Mouse (Mus musculus) heart, embryonic 14.5 days (tissue): ENCODE measurements at regions not wholly inside any gene's neighbourhood (a gene's known extent, or its start where the extent isn't known, plus 50 kb on each side); places are given as distances from the start of the nearest gene placed in this dataset.

Source experiments
- ATAC-seq: fragments of 200-750 bp; cut with Nextera tagmentation; 2 replicates; pipeline ENCODE4 v1.8.0; 2017; ENCODE audit warnings: low read depth, moderate TSS enrichment; ENCODE audit not compliant: insufficient number of reproducible peaks, insufficient read depth, low FRiP score
- H3K27ac ChIP-seq, 2 experiments: fragments of 200-500 bp in 1 of 2; fragments of 300-500 bp in 1 of 2; sonication (generic) in 1 of 2; replicated peaks in 1 of 2; 2 replicates each; pipeline ENCODE4 v1.5.1; 2012 to 2014; ENCODE audit warnings: low read depth in 2 of 2, low read length in 2 of 2, control low read depth in 1 of 2, mild to moderate bottlenecking in 1 of 2, mixed read lengths in 1 of 2; ENCODE audit not compliant: control insufficient read depth in 1 of 2, insufficient read depth in 1 of 2
- H3K27me3 ChIP-seq: fragments of 300-500 bp; sonication (generic); 2 replicates; pipeline ENCODE4 v1.6.1; 2014; ENCODE audit warnings: mild to moderate bottlenecking, low read length, control low read depth; ENCODE audit not compliant: control insufficient read depth, insufficient read depth
- H3K36me3 ChIP-seq: fragments of 300-500 bp; sonication (generic); 2 replicates; pipeline ENCODE4 v1.6.1; 2014; ENCODE audit warnings: mild to moderate bottlenecking, control low read depth, low read length, mixed read lengths; ENCODE audit not compliant: control insufficient read depth, insufficient read depth
- H3K4me1 ChIP-seq, 2 experiments: fragments of 200-500 bp in 1 of 2; fragments of 300-500 bp in 1 of 2; sonication (generic) in 1 of 2; 2 replicates each; pipeline ENCODE4 v1.6.1; 2012 to 2014; ENCODE audit warnings: low read length in 2 of 2, control low read depth in 1 of 2, mixed read lengths in 1 of 2; ENCODE audit not compliant: control insufficient read depth in 2 of 2, insufficient read depth in 2 of 2
- H3K4me2 ChIP-seq: fragments of 300-500 bp; sonication (generic); 2 replicates; pipeline ENCODE4 v1.6.1; 2014; ENCODE audit warnings: mild to moderate bottlenecking, low read length
- H3K4me3 ChIP-seq, 2 experiments: fragments of 200-500 bp in 1 of 2; fragments of 300-500 bp in 1 of 2; sonication (generic) in 1 of 2; 2 replicates each; pipeline ENCODE4 v1.5.1; 2012 to 2014; ENCODE audit warnings: low read length in 2 of 2, mild to moderate bottlenecking in 2 of 2, control low read depth in 1 of 2, low read depth in 1 of 2, moderate library complexity in 1 of 2; ENCODE audit not compliant: control insufficient read depth in 1 of 2, insufficient read depth in 1 of 2
- H3K9ac ChIP-seq: fragments of 300-500 bp; sonication (generic); 2 replicates; pipeline ENCODE4 v1.6.1; 2014; ENCODE audit warnings: mild to moderate bottlenecking, low read length
- H3K9me3 ChIP-seq: fragments of 300-500 bp; sonication (generic); 2 replicates; pipeline ENCODE4 v1.6.1; 2016; ENCODE audit warnings: low read length, control low read depth; ENCODE audit not compliant: control insufficient read depth
- WGBS: fragments of 180-500 bp; shearing (Covaris S2); extraction: QIAGEN DNeasy Blood & Tissue Kit; methylation state at CpG from one replicate; pipeline ENCODE4 v1.1.7; 2014; 5-methylcytosine and 5-hydroxymethylcytosine counted together

- H3K9me3 ChIP-seq: no peaks in the 10 kb centered on the region
- no peak overlapping the region for H3K4me2 ChIP-seq
- H3K4me3 ChIP-seq: no peak overlapping the region
- no peaks in the 10 kb centered on the region for H3K36me3 ChIP-seq
- H3K4me1 ChIP-seq: peaks cover 13 to 23% of the 10 kb centered on the region in 2 experiments; a peak in 3 of 4 replicates
- peaks cover 24% of the 10 kb centered on the region for H3K27me3 ChIP-seq
- WGBS: 26% methylated on average over 14 of the region's 14 CpGs
- no peak for ATAC-seq
- H3K9ac ChIP-seq: no peak overlapping the region
- H3K27ac ChIP-seq: no peak overlapping the region
Observed at GRCm38 (mm10) chr13:51919171-51919793, 72.8 kb downstream of the Gadd45g start.

- Histone ChIP-seq H3K9me3 (no peaks in the 10 kb centered on the region), H3K27ac (no peak overlapping the region), H3K27me3 (peaks cover 24% of the 10 kb centered on the region), H3K9ac (no peak overlapping the region), H3K4me1 (peaks cover 13 to 23% of the 10 kb centered on the region in 2 experiments; a peak in 3 of 4 replicates), H3K4me3 (no peak overlapping the region), H3K36me3 (no peaks in the 10 kb centered on the region), H3K4me2 (no peak overlapping the region)
- 80% methylated on average over 3 of the region's 3 CpGs for WGBS
- ATAC-seq: no peak
Observed at GRCm38 (mm10) chr13:51919937-51920336, 73.5 kb downstream of the Gadd45g start.

- H3K9me3 ChIP-seq: no peaks in the 10 kb centered on the region
- no peak overlapping the region for H3K4me3 ChIP-seq
- no peak for ATAC-seq
- H3K9ac ChIP-seq: no peak overlapping the region
- WGBS: 49% methylated on average over 15 of the region's 15 CpGs
- H3K36me3 ChIP-seq: no peaks in the 10 kb centered on the region
- no peak overlapping the region for H3K4me2 ChIP-seq
- H3K27me3 ChIP-seq: peaks cover 24% of the 10 kb centered on the region
- no peak overlapping the region for H3K27ac ChIP-seq
- peaks cover 13 to 23% of the 10 kb centered on the region in 2 experiments; a peak in 3 of 4 replicates for H3K4me1 ChIP-seq
Observed at GRCm38 (mm10) chr13:51920511-51921351, 74.3 kb downstream of the Gadd45g start.

GRCm38 (mm10) chr13:51921550-51921949, 75.1 kb downstream of the Gadd45g start:
- H3K9me3 ChIP-seq: no peaks in the 10 kb centered on the region
- no peak for ATAC-seq
- peaks cover 13 to 23% of the 10 kb centered on the region in 2 experiments; a peak in 3 of 4 replicates for H3K4me1 ChIP-seq
- no peaks in the 10 kb centered on the region for H3K36me3 ChIP-seq
- no peak overlapping the region for H3K9ac ChIP-seq
- no peak overlapping the region for H3K4me3 ChIP-seq
- 64% methylated on average over 5 of the region's 5 CpGs for WGBS
- no peak overlapping the region for H3K27ac ChIP-seq
- H3K4me2 ChIP-seq: no peak overlapping the region
- peaks cover 24% of the 10 kb centered on the region for H3K27me3 ChIP-seq

GRCm38 (mm10) chr13:51926764-51927163, 80.3 kb downstream of the Gadd45g start:
- H3K4me3 ChIP-seq: no peak overlapping the region
- no peak for ATAC-seq
- H3K4me1 ChIP-seq: peaks cover 10 to 13% of the 10 kb centered on the region in 2 experiments
- H3K4me2 ChIP-seq: no peak overlapping the region
- 74% methylated on average over 10 of the region's 10 CpGs for WGBS
- H3K36me3 ChIP-seq: no peaks in the 10 kb centered on the region
- H3K9ac ChIP-seq: no peak overlapping the region
- no peak overlapping the region for H3K27ac ChIP-seq
- H3K27me3 ChIP-seq: 0 out of 2 replicates have a peak, but pooled peaks cover 5% of the 10 kb centered on the region
- no peaks in the 10 kb centered on the region for H3K9me3 ChIP-seq

GRCm38 (mm10) chr13:51929730-51930129, 83.3 kb downstream of the Gadd45g start:
- no peak overlapping the region for H3K9ac ChIP-seq
- peaks cover 10% of the 10 kb centered on the region in 2 experiments for H3K4me1 ChIP-seq
- H3K4me2 ChIP-seq: no peak overlapping the region
- 0 out of 2 replicates have a peak, but pooled peaks cover 5% of the 10 kb centered on the region for H3K27me3 ChIP-seq
- 52% methylated on average over 2 of the region's 2 CpGs for WGBS
- H3K36me3 ChIP-seq: no peaks in the 10 kb centered on the region
- no peak overlapping the region for H3K4me3 ChIP-seq
- no peak for ATAC-seq
- H3K9me3 ChIP-seq: no peaks in the 10 kb centered on the region
- H3K27ac ChIP-seq: no peak overlapping the region

- peak; percentile 47; the same call in 1 of the 2 replicates for ATAC-seq
- 0 out of 2 replicates have a peak, but pooled peaks cover 5% of the 10 kb centered on the region for H3K27me3 ChIP-seq
- no peak overlapping the region for H3K4me3 ChIP-seq
- H3K9me3 ChIP-seq: no peaks in the 10 kb centered on the region
- no peak overlapping the region for H3K9ac ChIP-seq
- no peak overlapping the region for H3K4me2 ChIP-seq
- H3K27ac ChIP-seq: peak overlapping the region in 1 of 2 experiments; percentile 15; a peak in 1 of 4 replicates
- H3K36me3 ChIP-seq: no peaks in the 10 kb centered on the region
- H3K4me1 ChIP-seq: peaks cover 10% of the 10 kb centered on the region in 2 experiments
- WGBS: 21% methylated on average over 6 of the region's 6 CpGs
Observed at GRCm38 (mm10) chr13:51930301-51930747, 83.8 kb downstream of the Gadd45g start.
